Mouse (Mus musculus): ENCODE measurements around the gene Zfp408.
A peak's percentile ranks its signal among the peaks of the same experiment; 100 is the strongest.
"Not testable (repeated sequence)": the region's sequence is repeated elsewhere in the genome, so short reads cannot be mapped to it uniquely, and the experiment has no call there.

Gene Zfp408

GRCm38 (mm10) chr2:91609370-91609769 lies 40.2 kb downstream of the Zfp408 start:
- not testable (repeated sequence) for DNase-seq (ENCODE audit: low spot score)

- DNase-seq (ENCODE audit: low spot score), result peak; percentile 15
Measured at GRCm38 (mm10) chr2:91602389-91602788, 47.2 kb downstream of the Zfp408 start.

- DNase-seq (ENCODE audit: low spot score), result no peak
Measured at GRCm38 (mm10) chr2:91600475-91600874, 49.1 kb downstream of the Zfp408 start.

All from T-cell, adult 2 months (primary cell).